Mouse (Mus musculus) left cerebral cortex, postnatal 36 days (tissue): ENCODE results near the gene Fam184a. TPM values are rescaled to one million over a fixed set of nuclear protein-coding genes. Genes with fewer than 3 reads are reported as not detected.
"Not testable (repeated sequence)": the region's sequence is repeated elsewhere in the genome, so short reads cannot be mapped to it uniquely, and the experiment has no call there.

Source experiments
- DNase-seq, 2 experiments: peaks; one replicate each; pipeline ENCODE4 v3.0.0; 2021 to 2022; ENCODE audit warnings: low spot score in 2 of 2, mixed read lengths in 1 of 2
- intact Hi-C: fragments of 180-260 bp; cut with DNase I; formaldehyde crosslinking; loops from one replicate; pipeline ENCODE4 v1.15.1; 2025
- total RNA-seq, 2 experiments: library from RNA; stranded (reverse); gene quantifications; 2 replicates each; pipeline ENCODE4 v1.2.3; 2021

The Fam184a gene
- total RNA-seq, 2 experiments from 2014 or later = 23.6 to 32.9 TPM

- intact Hi-C loops = no loop called here
- DNase-seq = no peak
Measured at GRCm38 (mm10) chr10:53694757-53695156, 56.2 kb downstream of the Fam184a start.

DNA sequence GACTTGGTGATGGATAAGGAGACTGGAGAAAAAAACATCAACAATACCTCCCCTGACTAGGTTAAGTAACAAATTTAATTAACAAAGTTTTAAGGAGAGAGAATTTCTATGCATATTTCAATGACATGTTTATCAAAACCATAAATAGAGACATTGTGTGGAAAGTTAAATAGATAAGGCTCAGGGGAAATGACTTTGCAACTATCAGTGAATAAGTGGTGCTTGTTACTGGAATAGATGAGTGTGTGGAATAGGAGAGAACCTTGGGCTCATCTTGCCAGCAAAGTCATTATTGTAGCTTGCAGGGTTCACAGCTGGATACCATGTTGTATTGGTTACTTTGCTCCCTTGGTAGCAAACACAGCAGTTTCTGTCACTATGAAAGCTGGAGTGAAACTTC lies 59.7 kb downstream of the Fam184a start:
- no peak for DNase-seq
- intact Hi-C loops = no loop called here

DNA sequence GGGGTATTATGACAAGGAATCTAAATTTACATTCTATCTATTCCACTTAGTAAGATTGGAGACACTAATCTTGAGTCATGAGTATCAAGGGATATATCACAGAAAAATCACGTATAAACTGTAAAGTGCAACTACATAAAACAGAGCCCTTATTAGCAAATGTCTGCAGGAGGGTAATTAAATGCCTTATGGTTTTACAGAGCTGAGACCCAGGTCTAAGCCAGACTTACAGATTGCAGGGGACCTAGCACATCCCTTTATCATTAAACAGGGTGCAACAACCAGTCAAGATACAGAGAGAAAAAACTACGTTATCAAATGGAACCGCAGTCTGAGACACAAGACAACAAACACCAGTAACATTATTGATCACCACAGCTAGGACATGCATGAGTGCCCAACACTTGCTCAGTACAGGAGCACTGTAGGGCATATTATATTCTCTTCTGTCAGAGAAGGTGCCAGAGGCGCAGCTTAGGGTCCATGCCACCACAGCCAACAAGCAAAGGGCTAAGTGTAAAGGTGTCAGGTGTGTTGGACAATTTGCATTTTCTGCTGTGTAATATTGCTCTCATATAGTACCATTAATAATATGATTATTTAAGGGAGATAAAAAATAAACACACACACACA lies 61.9 kb downstream of the Fam184a start:
- intact Hi-C loops = loop anchor here (5.0 kb wide), 1 partner anchor 42 kb away; no protein-coding TSS in a partner anchor
- DNase-seq = no peak

DNA sequence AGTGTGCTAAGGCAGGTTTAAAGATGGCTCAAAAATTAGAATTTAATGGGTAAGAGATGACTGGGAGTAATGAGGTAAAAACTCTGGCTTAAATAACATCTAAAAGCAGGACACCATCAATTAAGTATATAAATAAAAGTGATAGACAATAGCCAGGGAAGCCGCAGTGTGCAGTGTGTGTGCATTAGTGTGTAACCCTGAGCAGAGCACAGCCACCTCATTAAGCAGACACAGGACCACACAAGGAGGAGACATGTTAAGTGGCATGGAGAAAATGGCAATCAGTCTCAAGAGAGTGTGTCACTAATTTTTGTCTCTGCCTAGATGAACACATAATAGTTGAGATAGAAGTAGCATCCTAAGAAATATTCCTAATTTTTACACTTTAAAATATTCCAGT lies 62.4 kb downstream of the Fam184a start:
- intact Hi-C loops = loop anchor here (5.0 kb wide), 1 partner anchor 41 kb away; no protein-coding TSS in a partner anchor
- no peak for DNase-seq

DNA sequence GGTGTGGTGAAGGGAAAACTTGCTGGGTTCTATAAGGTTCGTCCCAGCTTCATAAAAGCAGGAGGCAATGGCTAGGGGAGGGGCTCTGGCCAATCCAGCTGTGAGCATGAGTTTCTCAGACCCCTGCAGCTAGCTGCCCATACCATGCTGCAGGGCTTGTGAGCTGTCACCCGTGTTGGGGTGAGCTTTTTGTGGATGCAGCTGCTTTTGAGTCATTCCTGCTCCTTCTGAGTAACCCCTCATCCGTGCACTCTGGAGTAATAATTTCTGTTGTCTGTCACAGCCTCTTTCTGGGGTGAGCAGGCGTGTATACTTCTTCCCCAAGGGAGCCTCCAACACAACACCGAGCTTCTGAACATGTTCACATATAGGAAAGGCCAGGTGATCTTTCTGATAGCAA lies 63.0 kb downstream of the Fam184a start:
- intact Hi-C loops = loop anchor here (5.0 kb wide), 1 partner anchor 41 kb away; no protein-coding TSS in a partner anchor
- DNase-seq = no peak

GRCm38 (mm10) chr10:53685806-53686205 lies 65.1 kb downstream of the Fam184a start:
- DNase-seq = no peak
- intact Hi-C loops = loop anchor here (5.0 kb wide), 1 partner anchor 39 kb away; no protein-coding TSS in a partner anchor

GRCm38 (mm10) chr10:53683226-53683625 lies 67.7 kb downstream of the Fam184a start:
- intact Hi-C loops = no loop called here
- DNase-seq = no peak

DNA sequence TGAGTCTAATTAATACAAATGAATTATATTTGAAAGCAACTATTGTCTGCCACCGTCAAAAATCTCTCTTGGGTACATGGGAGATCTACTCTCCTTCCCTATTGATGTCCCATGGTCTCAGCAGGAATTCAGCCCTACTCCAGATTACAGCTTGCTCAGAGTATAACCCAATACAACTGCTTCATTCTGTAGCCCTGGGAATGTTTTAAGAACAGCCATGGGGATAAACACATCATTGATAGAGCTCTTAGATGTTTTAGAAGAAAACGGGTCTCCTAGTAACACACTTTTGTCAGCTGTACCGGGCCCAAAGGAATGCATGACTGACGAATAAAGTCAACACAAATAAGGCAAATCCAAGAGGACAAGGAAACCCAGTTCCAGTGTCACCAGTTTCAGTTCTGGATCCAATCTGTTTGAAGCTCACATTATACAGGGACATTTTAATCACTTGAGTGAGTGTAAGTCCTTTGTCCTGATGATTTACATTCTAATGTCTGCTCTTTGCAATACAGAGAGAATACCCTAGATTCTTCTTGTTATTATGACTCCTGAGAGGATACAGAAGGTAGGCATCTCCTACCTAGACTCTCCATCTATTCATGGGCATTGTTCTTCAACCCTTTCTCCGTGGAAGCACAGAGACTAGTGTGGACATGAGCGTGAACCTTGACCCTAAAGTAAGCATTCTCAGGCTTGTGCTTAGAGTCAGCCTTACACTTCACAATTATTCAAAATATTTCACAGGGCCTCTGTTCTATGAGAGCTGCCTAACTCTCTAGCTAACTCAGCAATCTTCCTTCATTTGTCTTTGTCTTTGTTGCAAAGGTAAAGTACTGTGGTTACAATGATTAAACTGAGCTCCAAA lies 71.0 kb downstream of the Fam184a start:
- intact Hi-C loops = no loop called here
- no peak for DNase-seq

DNA sequence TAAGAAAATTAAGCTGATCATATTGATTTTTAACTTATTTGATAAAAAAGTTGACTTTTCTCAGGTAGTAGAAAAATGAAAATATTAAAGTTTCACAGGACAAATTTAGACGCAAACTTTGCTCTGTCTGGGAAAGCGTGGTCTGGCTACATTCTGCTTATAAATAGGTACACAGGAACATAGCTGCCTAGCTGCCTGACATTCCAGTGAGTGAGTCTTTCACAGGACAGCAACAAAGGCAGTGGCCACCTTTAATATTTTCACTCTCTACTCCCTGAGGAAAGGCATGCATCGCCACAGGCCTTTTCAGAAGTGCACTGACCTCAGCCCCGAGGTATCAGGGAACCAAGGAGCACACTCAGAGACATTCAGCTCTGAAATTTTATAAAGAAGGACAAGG lies 89.1 kb downstream of the Fam184a start:
- no peak for DNase-seq
- intact Hi-C loops = no loop called here

DNA sequence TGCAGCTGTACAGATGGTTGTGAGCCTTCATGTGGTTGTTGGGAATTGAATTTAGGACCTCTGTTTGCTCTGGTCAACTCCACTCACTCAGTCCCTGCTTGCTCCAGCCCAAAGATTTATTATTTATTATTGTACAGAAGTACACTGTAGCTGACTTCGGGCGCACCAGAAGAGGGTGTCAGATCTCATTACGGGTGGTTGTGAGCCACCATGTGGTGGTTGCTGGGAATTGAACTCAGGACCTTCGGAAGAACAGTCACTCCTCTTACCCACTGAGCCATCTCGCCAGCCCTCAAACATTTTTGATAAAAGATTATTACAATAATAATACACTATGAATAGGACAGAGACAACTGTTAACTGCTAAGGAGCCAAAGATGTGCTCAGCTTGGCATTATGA lies 96.7 kb downstream of the Fam184a start:
- DNase-seq = not testable (repeated sequence)

GRCm38 (mm10) chr10:53650683-53651082 lies 100.2 kb downstream of the Fam184a start:
- no peak for DNase-seq
- intact Hi-C loops = no loop called here

More for the DNA sequence above, 96.7 kb downstream of the Fam184a start:
- intact Hi-C loops = not testable (repeated sequence)

DNA sequence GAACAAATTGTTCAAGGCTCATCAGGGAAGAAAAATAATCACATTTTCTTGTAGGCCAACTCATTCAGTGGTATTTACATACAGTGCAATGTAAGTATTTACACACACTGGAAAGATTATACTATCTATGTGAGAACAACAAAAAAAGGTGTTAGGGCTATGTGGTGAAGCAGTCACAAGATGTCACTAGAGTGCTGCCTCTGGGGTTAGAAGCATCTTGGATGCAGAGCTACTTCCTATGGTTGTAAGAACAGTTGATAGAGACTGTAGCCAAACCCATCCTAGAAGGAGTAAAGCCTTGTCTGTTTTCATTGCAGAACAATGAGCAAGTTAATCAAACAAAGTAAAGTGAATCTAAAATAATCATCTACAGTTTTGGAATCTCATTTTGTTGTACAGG lies 109.4 kb downstream of the Fam184a start:
- intact Hi-C loops = loop anchor here (1.0 kb wide), 1 partner anchor 154 kb away; no protein-coding TSS in a partner anchor
- no peak for DNase-seq

DNA sequence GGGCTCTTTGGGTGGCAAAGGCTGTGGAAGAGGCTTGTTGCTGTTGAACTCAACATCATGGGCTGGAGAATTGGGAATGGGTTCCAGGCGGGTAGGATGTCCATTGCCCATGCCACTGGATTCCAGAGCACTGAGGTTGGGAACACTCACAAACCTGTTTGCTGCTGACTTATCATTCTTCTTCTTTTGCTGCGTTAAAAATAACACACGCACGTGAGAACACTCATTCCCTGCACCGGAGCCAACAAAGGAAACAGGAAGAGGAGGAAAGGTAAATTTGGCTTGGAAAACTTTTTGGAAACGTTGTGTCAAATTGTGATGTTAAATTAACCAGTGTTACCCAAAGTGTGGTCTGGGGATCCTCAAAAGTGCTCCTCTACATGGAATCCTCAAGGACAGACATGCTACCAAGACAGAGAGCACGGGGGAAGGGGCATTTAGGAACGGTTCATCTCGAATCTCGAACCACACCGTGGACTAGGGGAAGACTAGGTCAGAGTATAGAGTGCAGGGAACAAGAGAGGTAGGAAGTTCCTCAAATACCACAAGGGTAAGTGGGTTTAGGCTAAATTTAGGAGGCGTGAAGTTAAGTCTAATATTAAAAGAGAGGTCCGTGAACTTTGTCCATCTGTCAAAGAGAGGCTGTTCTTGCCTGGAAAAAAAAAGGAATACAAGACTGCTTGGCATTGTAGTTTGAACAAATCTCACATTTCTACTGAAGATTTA lies 115.5 kb downstream of the Fam184a start:
- intact Hi-C loops = no loop called here
- DNase-seq = no peak

DNA sequence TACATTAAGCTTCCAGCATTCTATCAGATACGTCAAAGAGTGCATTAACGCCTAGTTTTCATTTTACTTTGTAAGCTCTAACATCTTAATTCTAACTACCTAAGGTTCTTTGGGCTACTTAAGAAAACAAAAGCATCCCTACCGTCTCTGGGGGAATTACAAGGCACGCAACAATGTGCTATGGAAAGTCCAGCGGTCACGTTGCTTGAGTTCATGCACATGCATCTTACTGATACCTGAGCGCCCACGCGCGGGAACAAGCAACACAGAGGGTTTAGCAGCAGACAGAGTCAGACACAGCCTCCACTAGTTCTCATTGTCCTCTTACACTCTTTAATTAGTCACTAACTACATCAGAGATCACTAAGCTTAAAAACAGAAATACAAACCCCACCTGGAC lies 116.8 kb downstream of the Fam184a start:
- intact Hi-C loops = no loop called here

DNA sequence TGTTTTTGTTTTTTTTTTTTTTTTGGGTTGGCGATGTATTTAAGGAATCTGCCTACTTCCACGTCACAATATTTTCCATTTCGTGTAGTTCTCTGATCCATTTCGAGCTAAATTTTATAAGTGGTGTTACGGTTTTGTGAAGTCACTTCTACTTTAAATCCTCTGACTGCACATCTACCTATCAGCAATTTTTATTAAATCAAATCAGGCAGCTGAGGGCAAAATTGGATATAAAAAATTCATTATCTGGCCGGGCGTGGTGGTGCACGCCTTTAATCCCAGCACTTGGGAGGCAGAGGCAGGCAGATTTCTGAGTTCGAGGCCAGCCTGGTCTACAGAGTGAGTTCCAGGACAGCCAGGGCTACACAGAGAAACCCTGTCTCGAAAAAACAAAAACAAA lies 120.6 kb downstream of the Fam184a start, which contains the start of gene Mcm9:
Mcm9 (minus strand) TSS at position 101 of the 400 bp plus-strand sequence.
- DNase-seq = not testable (repeated sequence)
- intact Hi-C loops = loop anchor here (1.0 kb wide), 1 partner anchor 34 kb away; the partner anchor contains the start of gene Asf1a

More for the DNA sequence above, 116.8 kb downstream of the Fam184a start:
- DNase-seq = no peak

DNA sequence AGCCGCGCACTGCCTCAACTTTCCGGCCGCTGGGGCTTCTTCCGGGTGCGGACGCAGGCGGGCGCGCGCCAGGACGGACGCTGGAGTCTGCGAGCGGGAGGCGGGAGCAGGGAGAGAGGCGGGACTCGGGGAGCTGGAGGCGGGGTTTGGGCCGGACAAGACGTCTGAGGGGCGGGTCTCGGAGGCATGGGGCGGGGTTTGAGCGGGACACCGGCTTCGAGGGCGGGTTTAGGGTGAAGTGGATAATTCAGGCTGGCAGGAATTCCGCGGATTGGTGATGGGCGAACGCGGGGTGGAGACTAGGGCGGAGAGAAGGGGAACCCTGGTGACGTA lies 121.0 kb downstream of the Fam184a start:
- peak; percentile 94 to 95 for DNase-seq
- intact Hi-C loops = loop anchor here (1.0 kb wide), 1 partner anchor 34 kb away; the partner anchor contains the start of gene Asf1a

DNA sequence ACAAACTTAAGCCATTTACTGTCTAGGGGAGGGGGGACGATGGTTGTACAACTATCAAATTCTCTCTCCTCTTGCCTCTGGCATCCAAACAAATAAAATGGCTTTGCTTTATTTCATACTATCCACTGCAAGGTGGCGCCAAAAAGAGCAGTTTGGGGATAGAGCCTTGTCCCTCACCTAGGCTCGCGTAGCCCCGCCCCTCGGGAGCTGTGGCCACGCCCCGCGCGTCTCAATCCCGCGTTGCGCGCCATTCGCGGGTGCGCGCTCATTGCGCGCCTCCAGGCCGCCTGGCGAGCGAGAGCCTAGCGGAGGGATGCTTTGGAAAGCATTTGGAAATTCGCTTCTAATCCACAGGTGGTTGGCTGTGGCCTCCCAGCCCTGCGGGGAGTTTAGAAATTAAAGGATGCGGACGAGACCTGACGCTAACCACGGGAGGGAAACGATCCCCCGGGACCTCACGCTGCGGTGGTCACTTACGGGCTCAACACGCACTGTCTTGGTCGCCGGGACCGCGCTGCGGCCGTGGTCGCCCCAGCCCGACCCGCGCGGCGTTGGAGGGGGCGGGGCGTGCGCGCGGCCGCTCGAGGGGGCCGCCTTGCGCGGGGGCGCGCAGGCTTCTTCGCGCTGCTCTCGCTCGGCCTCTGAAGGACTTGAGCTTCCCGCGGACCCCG lies 121.5 kb downstream of the Fam184a start:
- peak; percentile 84 to 88 for DNase-seq
- intact Hi-C loops = no loop called here

DNA sequence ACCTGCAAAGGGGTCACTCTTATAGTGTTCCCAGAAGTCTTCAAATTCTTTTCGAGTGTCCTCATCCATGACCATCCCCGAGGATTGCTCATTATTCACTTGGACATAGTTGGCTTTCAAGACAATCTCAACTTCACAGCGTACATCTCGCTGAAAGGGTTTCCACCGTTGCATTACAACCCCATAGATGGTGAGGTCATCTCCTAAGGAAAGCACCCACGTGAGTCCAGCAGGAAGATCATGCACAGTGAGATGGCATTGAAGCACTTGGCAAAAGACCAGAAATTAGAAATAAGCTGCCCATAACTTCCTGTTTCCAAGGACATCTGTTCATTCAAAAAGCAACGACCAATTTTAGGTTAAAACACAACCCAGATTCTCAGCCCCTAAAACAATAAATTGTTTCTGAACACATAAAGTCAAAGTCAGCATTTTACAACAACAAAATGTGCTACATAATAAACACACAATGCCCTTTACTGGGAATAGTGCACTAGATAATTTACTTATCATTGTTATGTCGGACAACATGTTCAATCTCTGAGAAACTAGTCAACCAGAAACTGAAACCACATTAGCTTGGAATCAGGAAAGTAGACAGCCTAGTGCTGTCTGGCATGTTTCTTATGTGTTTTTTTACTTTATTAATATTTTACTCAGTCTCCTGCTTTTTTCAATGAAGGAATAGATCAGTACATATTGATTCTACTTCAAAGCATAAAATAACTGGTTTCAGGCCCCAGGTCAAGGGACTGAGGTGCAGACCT lies 134.9 kb downstream of the Fam184a start:
- no peak for DNase-seq
- intact Hi-C loops = no loop called here

GRCm38 (mm10) chr10:53613955-53614354 lies 137.0 kb downstream of the Fam184a start:
- DNase-seq = no peak
- intact Hi-C loops = no loop called here
